Mouse (Mus musculus) testis, adult 2 months (tissue): ENCODE data around the gene Slc16a14. TPM values are rescaled to one million over a fixed set of nuclear protein-coding genes. Genes with fewer than 3 reads are reported as not detected.

ENCODE experiments used
- H3K27ac ChIP-seq: fragments of 200-500 bp; 2 replicates; pipeline ENCODE4 v1.5.1; 2012; ENCODE audit warnings: low read depth, low read length; ENCODE audit not compliant: control insufficient read depth, insufficient read depth
- H3K27me3 ChIP-seq: fragments of 200-500 bp; 2 replicates; pipeline ENCODE4 v1.6.1; 2012; ENCODE audit warnings: mild to moderate bottlenecking, low read length, moderate library complexity; ENCODE audit not compliant: control insufficient read depth, insufficient read depth
- H3K36me3 ChIP-seq: fragments of 200-500 bp; 2 replicates; pipeline ENCODE4 v1.6.1; 2012; ENCODE audit warnings: mild to moderate bottlenecking, low read length; ENCODE audit not compliant: control insufficient read depth, insufficient read depth
- H3K4me1 ChIP-seq: fragments of 200-500 bp; 2 replicates; pipeline ENCODE4 v1.6.1; 2012; ENCODE audit warnings: low read length; ENCODE audit not compliant: control insufficient read depth, insufficient read depth
- H3K4me3 ChIP-seq: fragments of 200-500 bp; 2 replicates; pipeline ENCODE4 v1.5.1; 2012; ENCODE audit warnings: low read depth, mild to moderate bottlenecking, low read length, moderate library complexity, mixed read lengths; ENCODE audit not compliant: control insufficient read depth
- CTCF ChIP-seq: fragments of 200-500 bp; IDR thresholded peaks from 2 replicates; pipeline ENCODE4 v1.5.1; 2012; ENCODE audit warnings: low read depth, mild to moderate bottlenecking, inconsistent platforms, low read length, moderate library complexity; ENCODE audit not compliant: control insufficient read depth, insufficient read depth, insufficient replicate concordance
- POLR2A ChIP-seq: fragments of 200-500 bp; IDR thresholded peaks from 2 replicates; pipeline ENCODE4 v1.6.1; 2012; ENCODE audit warnings: low read depth, mild to moderate bottlenecking, inconsistent platforms, low read length, moderate library complexity; ENCODE audit not compliant: control insufficient read depth
- polyA plus RNA-seq: library from polyadenylated mRNA; depleted of rRNA; stranded (reverse); fragments of >200 nt; gene quantifications from 2 replicates; pipeline ENCODE4 v1.2.3, GENCODE M21; 2012

Slc16a14 gene
- polyA plus RNA-seq, 1 experiment = 1.8 TPM

DNA sequence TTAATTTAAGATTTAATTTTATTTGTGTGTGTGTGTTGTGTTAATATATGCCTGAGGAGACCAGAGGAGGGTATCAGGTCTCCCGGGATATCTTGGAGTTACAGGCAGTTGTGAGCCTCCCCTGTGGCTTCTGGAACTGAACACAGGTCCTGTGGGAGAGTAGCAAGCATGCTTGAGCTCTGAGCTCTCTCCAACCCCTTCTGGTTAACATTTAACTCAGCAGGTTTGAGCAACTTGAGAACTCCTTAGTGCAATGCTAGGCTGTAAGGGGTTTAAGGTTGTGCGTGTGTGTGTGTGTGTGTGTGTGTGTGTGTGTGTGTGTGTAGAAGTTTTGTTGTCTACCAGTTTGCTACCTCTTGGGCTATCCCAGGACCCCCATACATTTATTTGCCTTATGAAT, 57.3 kb downstream of the Slc16a14 start:
- Histone ChIP-seq H3K27ac (no peak overlapping the region), H3K36me3 (no peaks in the 10 kb centered on the region), H3K4me1 (peaks cover 2% of the 10 kb centered on the region; the same call in 1 of the 2 replicates), H3K27me3 (no peaks in the 10 kb centered on the region), H3K4me3 (no peak overlapping the region)
- TF ChIP-seq CTCF = no peak
- TF ChIP-seq POLR2A = no peak

DNA sequence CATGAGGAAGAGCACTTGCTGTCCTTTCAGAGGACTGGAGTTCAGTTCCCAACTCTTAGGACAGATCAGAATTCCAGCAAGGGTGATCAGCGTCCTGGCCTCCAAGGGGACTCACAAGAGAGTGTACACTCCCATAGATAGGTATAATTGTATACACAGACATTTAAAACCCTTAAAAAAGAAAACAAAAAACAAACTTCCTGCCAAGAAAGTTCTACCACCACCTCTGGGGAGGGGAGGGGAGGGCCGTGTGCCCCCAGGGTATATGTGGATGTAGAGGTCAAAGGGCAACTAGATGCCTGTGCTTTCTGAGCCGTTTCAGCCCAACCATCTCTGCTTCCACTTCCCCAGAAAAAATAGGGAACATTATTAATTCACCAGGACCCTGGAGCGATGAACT, 62.0 kb downstream of the Slc16a14 start:
- TF ChIP-seq CTCF = no peak
- no peak for TF ChIP-seq POLR2A
- H3K36me3 ChIP-seq = no peaks in the 10 kb centered on the region
- H3K27ac ChIP-seq = no peak overlapping the region
- H3K4me1 ChIP-seq = no peaks in the 10 kb centered on the region
- H3K27me3 ChIP-seq = no peaks in the 10 kb centered on the region
- no peak overlapping the region for H3K4me3 ChIP-seq

DNA sequence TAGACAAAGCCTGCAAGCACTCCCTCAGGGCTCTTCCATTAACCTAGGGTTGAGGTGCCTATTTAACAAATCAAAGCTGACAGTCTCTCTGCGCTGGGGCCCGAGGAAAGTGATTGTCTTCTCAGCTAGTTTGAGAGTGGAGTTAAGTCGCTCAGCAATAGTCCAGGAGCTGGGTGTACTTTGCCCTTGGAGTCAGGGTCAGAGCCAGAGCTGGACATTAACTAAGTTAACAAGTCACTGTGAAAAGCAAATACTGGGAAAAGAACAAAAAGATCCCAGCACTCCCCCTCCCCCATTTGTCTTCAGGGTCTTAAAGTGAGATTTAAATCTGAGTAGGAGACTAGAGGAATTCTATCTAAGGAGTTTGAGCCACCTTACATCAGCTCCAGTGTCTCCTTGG, 62.8 kb downstream of the Slc16a14 start:
- H3K27ac ChIP-seq = no peak overlapping the region
- H3K4me1 ChIP-seq = no peaks in the 10 kb centered on the region
- H3K4me3 ChIP-seq = no peak overlapping the region
- no peaks in the 10 kb centered on the region for H3K36me3 ChIP-seq
- TF ChIP-seq POLR2A = no peak
- no peak for TF ChIP-seq CTCF
- H3K27me3 ChIP-seq = no peaks in the 10 kb centered on the region

DNA sequence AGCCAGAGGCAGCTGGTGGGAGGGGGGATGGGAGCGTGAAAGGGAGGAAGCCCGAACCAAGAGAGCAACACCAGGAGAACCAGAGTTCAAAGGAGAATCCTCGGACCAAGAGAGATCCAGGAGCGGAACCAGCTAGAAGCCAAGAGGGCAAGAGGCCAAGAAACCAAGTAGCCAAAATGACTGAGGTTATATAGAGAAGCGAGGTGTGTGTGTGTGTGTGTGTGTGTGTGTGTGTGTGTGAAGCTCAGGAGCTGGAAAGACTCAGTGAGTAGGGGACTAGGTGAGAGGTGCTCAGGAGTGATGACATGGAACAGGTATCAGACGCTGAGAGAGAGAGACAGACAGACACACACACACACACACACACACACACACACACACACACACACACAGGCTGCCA, 63.8 kb downstream of the Slc16a14 start:
- no peaks in the 10 kb centered on the region for H3K4me1 ChIP-seq
- no peak overlapping the region for H3K27ac ChIP-seq
- H3K36me3 ChIP-seq = no peaks in the 10 kb centered on the region
- TF ChIP-seq POLR2A = no peak
- TF ChIP-seq CTCF = no peak
- no peaks in the 10 kb centered on the region for H3K27me3 ChIP-seq
- no peak overlapping the region for H3K4me3 ChIP-seq

DNA sequence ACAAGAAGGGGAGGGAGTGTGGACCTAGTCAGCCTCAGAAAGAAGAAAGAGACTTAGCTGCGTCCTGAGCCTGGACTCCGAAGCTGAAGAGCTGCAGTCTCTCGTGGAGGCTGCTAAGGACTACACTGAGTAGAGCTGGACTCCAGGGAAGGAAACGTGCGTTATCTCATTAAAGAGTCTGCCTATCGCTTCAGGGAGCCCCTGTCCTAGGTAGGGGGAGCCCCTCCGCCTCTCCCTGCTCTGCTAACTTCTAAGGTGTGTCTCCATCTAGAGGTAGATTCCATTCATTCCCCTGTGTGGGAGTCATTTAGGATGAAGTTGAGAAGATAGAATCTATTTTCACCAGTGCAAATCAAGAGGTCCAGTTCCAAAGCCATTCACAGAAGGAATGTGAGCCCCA, 65.4 kb downstream of the Slc16a14 start:
- Histone ChIP-seq H3K36me3 (no peaks in the 10 kb centered on the region), H3K27ac (no peak overlapping the region), H3K4me1 (no peaks in the 10 kb centered on the region; the same call in 1 of the 2 replicates), H3K27me3 (no peaks in the 10 kb centered on the region), H3K4me3 (no peak overlapping the region)
- TF ChIP-seq CTCF = no peak

DNA sequence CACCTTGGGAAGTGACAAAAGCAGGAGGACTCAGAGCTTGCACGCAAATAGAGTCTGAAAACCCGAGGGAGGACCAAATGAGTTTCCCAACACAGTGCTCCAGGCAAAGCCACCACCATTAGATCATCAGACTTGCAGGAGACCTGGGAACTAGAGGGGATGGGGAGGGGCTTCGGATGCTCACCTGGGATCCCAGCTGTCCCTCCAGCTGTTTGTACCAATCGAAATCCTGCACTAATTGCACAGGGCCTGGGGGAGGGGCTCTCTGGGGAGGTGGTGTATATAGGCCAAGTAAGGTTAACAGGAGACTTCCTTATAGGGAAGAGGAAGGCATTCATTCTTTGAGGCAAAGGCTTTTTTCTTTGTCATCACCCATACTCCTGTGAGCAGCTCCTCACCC, 66.1 kb downstream of the Slc16a14 start:
- TF ChIP-seq POLR2A (no peak), CTCF (no peak)
- Histone ChIP-seq H3K4me1 (peaks cover 2% of the 10 kb centered on the region), H3K27me3 (no peaks in the 10 kb centered on the region), H3K36me3 (no peaks in the 10 kb centered on the region), H3K27ac (no peak overlapping the region), H3K4me3 (no peak overlapping the region)

DNA sequence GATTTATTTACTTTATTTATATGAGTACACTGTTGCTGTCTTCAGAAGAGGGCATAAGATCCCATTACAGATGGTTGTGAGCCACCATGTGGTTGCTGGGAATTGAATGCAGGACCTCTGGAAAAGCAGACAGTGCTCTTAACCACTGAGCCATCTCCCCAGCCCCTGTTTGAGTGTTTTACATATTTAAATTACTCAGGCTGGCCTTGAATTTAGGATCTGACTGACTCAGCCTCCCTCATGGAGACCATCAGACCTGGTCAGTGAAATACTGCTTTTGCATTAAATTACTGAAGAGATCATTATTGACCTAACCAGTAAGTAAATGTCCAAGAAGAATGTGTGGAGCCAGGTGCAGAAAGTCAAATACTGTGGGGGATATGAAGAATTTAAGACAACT, 66.6 kb downstream of the Slc16a14 start:
- no peak for TF ChIP-seq CTCF
- TF ChIP-seq POLR2A = no peak
- H3K27ac ChIP-seq = no peak overlapping the region
- peaks cover 2% of the 10 kb centered on the region for H3K4me1 ChIP-seq
- no peaks in the 10 kb centered on the region for H3K27me3 ChIP-seq
- no peak overlapping the region for H3K4me3 ChIP-seq
- H3K36me3 ChIP-seq = no peaks in the 10 kb centered on the region

DNA sequence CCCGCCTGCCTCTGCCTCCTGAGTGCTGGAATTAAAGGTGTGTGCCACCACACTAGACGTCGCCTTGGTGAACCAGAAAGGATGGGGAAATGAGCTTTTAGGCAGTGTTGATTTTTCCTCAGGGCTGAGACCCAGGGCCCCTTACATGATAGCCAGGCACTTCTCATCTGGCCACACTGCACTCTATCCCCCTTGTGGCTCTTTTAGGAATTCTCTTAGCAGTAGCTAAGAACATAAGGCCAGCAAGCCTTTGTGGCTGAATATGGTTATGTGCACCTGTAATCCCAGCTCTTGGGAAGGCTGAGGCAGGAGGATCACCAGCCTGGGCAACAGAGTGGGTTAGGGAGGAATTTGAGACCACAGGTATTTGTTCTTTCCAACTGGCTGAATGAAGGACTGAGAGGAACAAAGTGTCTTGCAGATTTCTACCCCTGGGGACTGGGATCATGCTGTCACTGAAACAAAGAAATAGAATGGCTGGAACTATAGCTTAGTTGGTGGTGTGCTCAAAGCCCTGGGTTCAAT, 68.2 kb downstream of the Slc16a14 start:
- TF ChIP-seq CTCF (no peak), POLR2A (no peak)
- Histone ChIP-seq H3K4me1 (peaks cover 2% of the 10 kb centered on the region), H3K36me3 (no peaks in the 10 kb centered on the region), H3K27me3 (no peaks in the 10 kb centered on the region), H3K27ac (no peak overlapping the region), H3K4me3 (no peak overlapping the region)
